Mouse (Mus musculus): ENCODE data around the gene Tent5b.

The Tent5b gene

GRCm38 (mm10) chr4:133471135-133471821 lies 8.7 kb upstream of the Tent5b start:
- DNase-seq = no peak

GRCm38 (mm10) chr4:133473833-133474232 lies 6.1 kb upstream of the Tent5b start:
- no peak for DNase-seq

GRCm38 (mm10) chr4:133480185-133480537 lies 229 bp downstream of the Tent5b start:
- DNase-seq = no peak

- no peak for DNase-seq
These were observed 822 bp downstream of the Tent5b start for GRCm38 (mm10) chr4:133480754-133481153.

- no peak for DNase-seq
These were observed 1.6 kb downstream of the Tent5b start for GRCm38 (mm10) chr4:133481488-133481887.

GRCm38 (mm10) chr4:133482479-133482878 lies 2.5 kb downstream of the Tent5b start:
- no peak for DNase-seq

GRCm38 (mm10) chr4:133484266-133485025 lies 4.5 kb downstream of the Tent5b start:
- DNase-seq = peak; percentile 54

- no peak for DNase-seq
These were observed 5.9 kb downstream of the Tent5b start for GRCm38 (mm10) chr4:133485691-133486425.

GRCm38 (mm10) chr4:133486673-133487357 lies 6.9 kb downstream of the Tent5b start:
- no peak for DNase-seq

GRCm38 (mm10) chr4:133488619-133489392 lies 8.9 kb downstream of the Tent5b start:
- no peak for DNase-seq

GRCm38 (mm10) chr4:133489489-133490245 lies 9.7 kb downstream of the Tent5b start:
- DNase-seq = peak; percentile 34

GRCm38 (mm10) chr4:133491800-133492199 lies 11.9 kb downstream of the Tent5b start:
- peak; percentile 29 for DNase-seq

- peak; percentile 26 for DNase-seq
These were observed 14.0 kb downstream of the Tent5b start for GRCm38 (mm10) chr4:133493895-133494294.

- peak; percentile 92 for DNase-seq
These were observed 14.5 kb downstream of the Tent5b start for GRCm38 (mm10) chr4:133494432-133494831.

- no peak for DNase-seq
These were observed 14.9 kb downstream of the Tent5b start for GRCm38 (mm10) chr4:133494867-133495266.

GRCm38 (mm10) chr4:133495711-133496110 lies 15.8 kb downstream of the Tent5b start:
- peak; percentile 22 for DNase-seq

- DNase-seq = no peak
These were observed 17.0 kb downstream of the Tent5b start for GRCm38 (mm10) chr4:133496738-133497445.

- peak; percentile 64 for DNase-seq
These were observed 17.7 kb downstream of the Tent5b start for GRCm38 (mm10) chr4:133497461-133498159.

- DNase-seq = peak; percentile 94
These were observed 18.3 kb downstream of the Tent5b start, which contains the start of gene Trnp1 for GRCm38 (mm10) chr4:133498160-133498724. TSS of gene Trnp1 (minus strand) at chr4:133498550.

- DNase-seq = no peak
These were observed 21.6 kb downstream of the Tent5b start for GRCm38 (mm10) chr4:133501514-133501913.
